Mouse (Mus musculus) cerebellum, adult 18-20 months (tissue): ENCODE results near the gene Ugt2a3.
A peak's percentile ranks its signal among the peaks of the same experiment; 100 is the strongest.
"Not testable (repeated sequence)": the region's sequence is repeated elsewhere in the genome, so short reads cannot be mapped to it uniquely, and the experiment has no call there.

Experiments used
- DNase-seq, 2 experiments: peaks; one replicate each; pipeline ENCODE4 v3.0.0; 2021

The Ugt2a3 gene

DNA sequence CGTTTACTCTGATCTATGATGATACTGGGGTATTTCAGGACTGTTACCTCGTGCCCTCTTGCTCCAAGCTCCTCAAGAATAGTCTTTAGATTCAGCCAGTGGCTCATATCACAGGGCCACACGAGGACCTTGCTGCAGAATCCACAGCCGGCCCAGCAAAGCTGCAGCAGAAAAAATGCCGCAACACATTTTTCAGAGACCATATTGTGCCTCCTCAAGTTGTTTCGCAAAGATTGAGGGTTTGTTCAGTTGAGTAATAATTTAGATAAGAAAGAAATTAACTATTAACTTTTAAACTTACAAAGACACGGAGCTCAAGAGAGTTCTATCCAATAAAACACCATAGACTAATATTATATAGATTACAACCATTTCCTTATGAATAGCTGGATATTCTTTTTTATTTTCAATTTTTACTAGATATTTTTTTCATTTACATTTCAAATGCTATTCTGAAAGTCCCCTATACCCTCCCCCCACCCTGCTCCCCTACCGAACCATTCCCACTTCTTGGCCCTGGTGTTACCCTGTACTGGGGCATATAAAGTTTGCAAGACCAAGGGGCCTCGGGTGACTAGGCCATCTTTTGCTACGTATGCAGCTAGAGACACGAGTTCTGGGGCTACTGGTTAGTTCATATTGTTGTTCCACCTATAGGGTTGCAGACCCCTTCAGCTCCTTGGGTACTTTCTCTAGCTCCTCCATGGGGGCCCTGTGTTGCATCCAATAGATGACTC lies at the start of gene Ugt2a3:
Gene Ugt2a3, minus strand, starts transcription at position 235 of the 737 bp plus-strand sequence.
- DNase-seq = no peak

DNA sequence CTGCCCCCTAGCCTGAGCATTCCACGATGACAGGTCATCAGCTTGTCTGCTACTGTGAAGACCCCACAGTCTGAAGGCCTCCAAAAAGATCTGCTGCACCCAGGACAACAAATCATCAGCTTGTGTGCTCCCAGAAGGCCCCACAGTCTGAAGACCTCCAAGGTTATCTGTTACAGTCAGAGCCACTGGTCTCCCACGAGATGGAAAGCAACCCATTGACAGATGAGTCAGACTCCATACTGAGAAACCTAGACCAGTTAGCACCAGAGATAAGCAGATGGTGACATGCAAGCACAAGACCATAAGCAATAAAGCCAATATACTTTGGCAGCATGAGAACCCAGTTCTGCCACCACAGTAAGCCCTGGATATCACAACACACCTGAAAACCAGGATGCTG lies 43.2 kb upstream of the Ugt2a3 start:
- no peak for DNase-seq

DNA sequence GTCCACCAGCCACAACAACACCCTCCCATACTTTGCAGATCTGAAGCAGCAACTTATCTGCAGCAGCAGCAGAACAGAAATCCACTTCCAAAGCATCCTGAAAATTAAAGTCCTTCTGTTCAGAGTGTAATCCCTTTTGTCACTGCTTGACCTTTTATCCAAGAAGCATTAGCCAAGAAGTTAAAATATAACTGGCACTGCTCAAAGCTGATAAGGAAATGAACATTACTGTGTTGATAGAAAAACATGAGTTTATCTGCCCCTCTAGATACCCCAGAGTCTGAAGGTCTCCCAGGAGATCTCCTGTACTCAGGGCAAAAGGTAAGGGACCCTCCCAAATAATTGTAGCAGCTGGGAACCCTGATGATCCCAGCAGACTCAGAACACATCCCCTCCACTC lies 42.8 kb upstream of the Ugt2a3 start:
- DNase-seq = no peak

DNA sequence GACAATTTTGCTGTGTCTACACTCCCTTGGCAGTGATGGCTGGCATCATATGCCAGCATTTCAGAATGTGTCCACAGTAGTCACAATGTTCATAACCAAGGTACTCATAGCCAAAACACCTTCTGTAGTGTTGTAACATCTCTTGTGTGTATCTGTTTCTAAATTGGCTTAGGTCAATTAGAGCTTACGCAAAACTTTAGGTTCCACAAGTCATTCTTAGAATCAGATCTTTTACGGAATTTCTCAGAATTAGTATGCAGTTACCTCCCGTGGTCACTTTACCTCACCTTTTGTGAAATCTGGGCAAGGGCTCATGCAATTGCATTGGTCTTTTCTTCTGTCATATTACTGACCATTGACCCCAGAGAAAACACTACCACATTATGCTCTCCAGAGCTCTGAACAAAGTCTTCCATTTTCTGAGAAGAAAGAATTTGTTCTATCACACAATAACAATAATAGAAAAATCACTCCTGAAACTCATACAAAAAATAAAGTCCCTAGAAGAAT lies 38.9 kb upstream of the Ugt2a3 start:
- DNase-seq = no peak

GRCm38 (mm10) chr5:87373502-87373863 lies 36.5 kb upstream of the Ugt2a3 start:
- DNase-seq = no peak

DNA sequence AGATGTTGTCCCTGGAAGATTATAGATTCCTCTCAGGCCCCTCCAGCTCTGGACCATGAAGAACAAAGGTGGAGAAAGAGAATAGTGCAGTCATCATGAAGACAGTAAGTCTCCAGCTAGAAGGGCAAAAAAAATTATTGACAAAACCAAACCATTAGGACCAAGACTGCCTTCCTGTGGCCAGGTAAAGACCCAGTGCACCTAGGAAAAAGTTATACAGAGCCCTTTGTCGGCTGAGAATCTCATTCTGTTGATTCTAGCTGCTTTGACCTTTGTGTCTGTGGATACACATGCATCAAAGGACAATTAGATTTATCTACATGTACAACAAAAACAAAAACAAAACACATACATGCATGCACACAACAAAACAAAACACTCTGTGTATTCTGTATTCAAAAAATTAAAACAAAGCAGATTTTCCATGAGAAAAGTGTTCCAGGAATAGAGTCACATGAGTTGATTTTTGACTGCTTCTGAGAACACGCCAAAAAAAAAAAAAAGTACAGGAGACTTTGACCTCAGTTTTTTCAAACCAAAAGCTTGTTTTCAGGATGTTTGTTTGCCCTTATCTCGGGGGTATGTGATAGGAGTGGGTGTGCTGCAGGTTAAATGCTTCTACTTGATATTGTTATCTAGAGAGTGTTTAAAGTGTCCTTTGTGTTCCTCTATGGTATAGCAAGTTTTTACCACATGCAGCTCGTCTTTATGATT lies 36.0 kb upstream of the Ugt2a3 start:
- not testable (repeated sequence) for DNase-seq

DNA sequence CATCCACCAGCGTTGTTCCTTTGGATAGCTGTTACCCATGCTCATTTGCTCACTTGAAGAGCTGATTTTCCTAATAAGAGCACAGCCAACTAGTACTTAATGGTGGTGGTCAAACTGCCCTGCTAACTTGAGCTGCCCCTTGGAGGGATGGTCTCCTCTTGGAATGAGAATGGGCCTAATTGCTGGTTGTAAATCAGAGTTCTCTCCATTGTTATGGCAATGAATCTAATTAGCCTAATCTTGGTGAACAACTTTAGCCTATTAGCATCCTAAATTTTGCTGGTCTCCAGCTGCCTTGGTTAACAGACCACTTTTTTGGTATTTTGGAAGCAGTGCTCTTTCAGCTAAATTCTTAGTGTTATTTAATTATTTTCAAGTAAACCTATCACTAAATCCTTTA lies 13.4 kb upstream of the Ugt2a3 start:
- no peak for DNase-seq

DNA sequence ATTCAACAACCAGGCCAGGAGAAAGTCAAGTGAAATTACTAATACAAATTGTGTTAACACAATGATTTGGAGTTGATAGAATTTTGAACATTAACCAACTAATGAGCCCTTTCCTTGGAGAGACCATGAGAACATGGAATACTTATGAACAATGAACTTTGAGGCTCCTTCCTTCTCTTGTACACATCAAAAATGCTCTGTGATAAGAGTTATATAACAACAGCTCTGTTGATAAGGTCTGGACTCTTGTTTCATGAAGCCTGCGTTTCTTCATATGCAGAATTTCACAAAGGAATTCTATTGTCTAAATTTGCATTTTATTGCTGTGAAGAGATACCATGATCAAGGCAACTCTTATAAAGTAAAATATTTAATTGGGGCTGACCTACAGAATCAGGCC lies 12.2 kb upstream of the Ugt2a3 start:
- DNase-seq = not testable (repeated sequence)

GRCm38 (mm10) chr5:87347479-87348078 lies 10.6 kb upstream of the Ugt2a3 start:
- not testable (repeated sequence) for DNase-seq

DNA sequence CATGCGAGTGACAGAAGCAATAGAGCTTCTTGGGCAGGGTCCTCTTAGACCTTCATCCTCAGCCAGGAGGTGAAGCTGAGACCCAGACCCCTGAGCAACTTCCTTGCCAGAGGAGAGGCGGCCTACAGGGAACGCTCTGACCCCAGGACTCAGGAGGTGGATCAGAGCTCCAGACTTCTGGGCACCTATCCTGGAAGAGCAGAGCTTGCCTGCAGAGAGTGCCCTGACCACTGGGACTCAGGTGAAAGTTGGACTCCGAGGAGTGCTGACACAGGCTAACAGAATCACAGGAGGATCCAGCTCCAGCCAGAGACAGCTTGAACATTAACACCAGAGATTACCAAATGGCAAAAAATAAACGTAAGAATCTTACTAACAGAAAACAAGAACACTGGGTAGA lies 3.5 kb upstream of the Ugt2a3 start:
- DNase-seq = no peak

GRCm38 (mm10) chr5:87335199-87335598 lies 1.8 kb downstream of the Ugt2a3 start:
- no peak for DNase-seq

- DNase-seq = peak in 1 of 2 experiments; percentile 4
These were observed 3.4 kb downstream of the Ugt2a3 start for GRCm38 (mm10) chr5:87333584-87333983.

- DNase-seq = no peak
These were observed 25.6 kb downstream of the Ugt2a3 start for GRCm38 (mm10) chr5:87311392-87311791.

GRCm38 (mm10) chr5:87286180-87286579 lies 50.8 kb downstream of the Ugt2a3 start:
- DNase-seq = not testable (repeated sequence)

DNA sequence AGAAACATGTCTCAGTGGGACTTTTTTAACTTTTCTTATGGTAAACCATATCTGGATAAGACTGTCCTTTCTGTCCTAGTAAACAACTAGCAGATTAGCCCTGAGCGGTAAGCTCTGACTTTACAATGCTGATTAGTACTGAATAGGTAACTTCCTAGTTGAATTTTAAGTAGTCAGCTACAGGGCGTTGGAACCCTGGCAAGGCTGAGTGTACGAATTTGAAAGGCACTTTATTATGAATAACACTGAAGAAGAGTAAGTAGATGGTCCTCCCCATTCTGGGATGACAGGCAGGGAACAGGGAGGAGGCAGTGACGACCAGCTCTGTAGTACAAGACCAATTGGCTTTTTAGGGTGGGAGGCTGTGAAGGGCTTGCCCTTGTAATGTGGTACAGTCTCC lies 61.0 kb downstream of the Ugt2a3 start:
- not testable (repeated sequence) for DNase-seq

DNA sequence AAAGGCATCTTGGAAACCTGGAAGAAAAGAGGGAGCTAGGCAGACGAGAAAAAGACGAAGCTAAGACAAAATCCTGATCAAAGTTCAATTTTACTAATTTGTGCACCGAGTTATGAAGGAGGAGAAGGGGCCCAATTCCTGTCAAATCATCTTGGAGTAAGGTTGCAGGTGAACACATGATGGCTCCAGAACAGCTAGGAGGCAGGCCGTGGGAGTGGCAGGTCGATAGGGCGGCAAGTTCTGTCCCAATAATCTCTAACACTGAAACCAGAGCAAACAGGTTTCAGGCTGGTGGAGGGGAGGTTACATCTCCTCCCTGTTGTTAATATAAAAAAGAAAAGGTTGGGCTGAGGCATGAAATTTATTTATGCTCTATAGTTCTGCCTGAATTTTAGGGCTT lies 61.4 kb downstream of the Ugt2a3 start:
- no peak for DNase-seq
